Mouse (Mus musculus) T-helper 2 cell (primary cell): Measurements from ENCODE around the gene Nav3.

ENCODE experiments used
- in situ Hi-C: fragments of 300-600 bp; cut with MboI, MseI; formaldehyde crosslinking; loops from one replicate; pipeline ENCODE4 v1.15.1; 2025; ENCODE audit warnings: high pct_unique_total_duplicates

Gene Nav3

DNA sequence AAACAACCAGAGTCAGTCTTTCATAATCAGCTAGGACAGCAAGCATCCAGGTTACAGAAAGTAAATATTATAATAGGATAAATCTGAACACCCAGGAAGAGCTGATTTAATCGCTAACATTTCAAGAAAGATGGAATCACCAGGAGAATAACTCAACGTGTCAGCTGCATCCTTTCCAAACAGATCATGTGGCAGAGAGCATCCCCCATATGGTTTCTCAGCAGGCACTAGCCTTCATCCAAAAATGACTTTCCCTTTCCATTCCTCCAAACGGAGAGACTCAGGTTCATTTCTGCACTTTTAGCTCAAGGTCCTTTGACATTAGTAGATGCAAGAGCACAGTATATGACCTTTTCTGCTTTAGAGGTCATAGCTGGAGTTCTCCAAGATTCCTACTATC lies 765.4 kb downstream of the Nav3 start:
- in situ Hi-C loops, result no loop called here

- in situ Hi-C loops, result no loop called here
These were observed 771.6 kb downstream of the Nav3 start for GRCm38 (mm10) chr10:109684109-109685056.

- in situ Hi-C loops, result no loop called here
These were observed 783.1 kb downstream of the Nav3 start for GRCm38 (mm10) chr10:109672896-109673295.

DNA sequence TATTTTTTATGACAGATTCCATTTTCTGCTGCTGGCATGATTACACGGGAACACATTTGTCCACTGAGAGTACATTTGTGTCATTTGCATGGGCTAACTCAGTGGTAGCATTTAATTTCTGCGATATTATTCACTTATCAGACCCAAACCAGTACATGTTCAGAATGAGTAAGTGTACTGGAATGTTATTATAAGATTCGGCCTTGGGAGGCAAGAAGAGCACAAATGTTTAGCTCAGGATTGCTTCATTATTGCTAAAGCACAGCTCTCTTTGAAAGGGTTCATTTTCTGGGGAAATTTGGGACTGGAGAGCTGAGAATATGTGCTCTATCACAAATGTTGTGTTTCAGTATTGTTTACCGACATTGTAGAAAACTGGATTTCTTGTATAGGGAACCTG lies 788.6 kb downstream of the Nav3 start:
- in situ Hi-C loops, result no loop called here

DNA sequence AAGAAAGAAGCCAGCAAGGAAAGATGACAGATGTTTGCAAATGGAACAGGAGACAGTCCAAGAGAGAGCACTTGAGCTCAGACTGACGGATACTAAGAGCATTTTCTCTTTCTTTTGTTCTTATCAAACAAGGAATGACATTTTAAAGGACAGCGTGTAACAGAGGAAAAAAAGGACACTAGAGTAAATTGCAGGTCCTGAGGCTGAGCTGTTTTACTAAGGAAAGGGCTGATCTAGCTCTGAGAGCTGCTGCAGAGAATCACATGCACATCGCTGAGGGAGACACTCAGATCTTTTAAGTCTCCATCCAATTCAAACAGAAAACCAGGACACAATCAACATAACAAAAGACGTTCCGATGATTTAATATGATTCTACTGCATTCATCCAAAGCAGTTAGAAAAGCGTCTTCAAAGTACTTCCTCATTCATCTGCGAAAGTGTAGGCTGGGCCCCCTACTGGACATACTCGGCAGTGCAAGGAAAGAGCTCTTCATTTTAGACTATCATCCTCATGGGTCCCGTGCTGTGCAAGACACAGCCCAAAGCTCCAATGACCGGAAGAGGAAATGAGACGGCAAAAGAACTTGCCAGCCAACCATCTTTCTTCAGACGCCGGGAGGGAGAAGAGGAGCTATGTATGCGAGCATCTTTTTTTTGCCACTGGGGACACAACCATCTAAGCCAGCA lies 791.2 kb downstream of the Nav3 start:
- in situ Hi-C loops, result no loop called here

DNA sequence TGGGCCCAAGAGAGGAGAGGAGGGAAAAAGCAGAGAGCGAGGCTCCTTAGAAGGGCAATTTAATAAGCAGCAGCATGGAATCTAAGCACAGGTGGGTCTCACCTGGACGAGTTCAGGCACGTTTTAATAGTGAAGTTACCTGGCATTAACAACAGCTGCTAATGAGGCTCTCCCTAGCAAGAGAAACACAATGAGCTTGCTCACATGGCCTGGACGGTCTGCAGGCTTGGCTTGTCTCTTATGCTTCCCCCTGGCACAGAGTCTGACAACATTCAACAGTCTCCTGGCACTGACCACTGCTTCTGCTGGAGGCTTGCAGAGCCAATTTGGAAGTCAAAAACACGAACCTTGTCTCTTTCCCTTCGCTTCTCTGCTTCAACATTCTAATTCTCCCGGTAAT lies 804.5 kb downstream of the Nav3 start:
- in situ Hi-C loops, result no loop called here

GRCm38 (mm10) chr10:109643598-109643997 lies 812.4 kb downstream of the Nav3 start:
- in situ Hi-C loops, result no loop called here

DNA sequence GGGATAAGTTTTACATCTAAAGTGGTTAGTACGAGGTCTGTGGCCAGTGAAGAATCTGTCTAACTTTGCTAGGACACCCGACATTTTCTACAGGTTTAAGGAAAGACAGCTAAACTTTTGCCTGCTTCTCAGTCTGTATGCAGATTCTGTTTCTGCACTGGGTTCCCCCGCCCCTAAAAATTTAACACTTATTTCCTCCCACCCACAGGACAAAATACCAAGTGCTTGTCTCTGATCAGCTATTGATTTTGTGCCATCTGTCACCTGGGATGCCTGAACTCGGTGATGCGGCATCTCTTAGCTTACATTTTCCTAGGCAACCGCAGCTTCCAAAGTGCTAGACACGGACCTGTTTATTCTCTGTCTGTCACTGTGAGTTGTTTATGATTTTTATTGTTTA lies 814.2 kb downstream of the Nav3 start:
- in situ Hi-C loops, result no loop called here

DNA sequence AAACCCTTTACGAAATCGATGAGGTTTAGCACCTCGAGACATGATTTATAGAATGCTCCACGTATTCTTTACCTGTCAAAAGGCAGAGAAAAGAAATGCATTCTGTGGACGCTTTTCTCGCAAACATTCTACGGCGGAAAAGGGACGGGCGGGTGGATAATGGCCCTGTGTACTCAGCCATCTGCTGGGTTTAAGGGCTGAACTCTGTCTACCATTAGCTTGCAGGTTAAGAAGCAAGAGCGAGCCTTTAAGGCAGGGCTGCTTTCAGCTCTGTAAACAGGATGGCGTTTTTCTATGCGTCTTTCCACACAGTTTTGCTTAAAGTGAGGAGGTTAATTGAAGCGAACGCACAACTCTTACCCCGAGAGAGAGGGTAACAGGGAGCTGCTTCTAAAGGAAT lies 818.3 kb downstream of the Nav3 start:
- in situ Hi-C loops, result no loop called here
